Mouse (Mus musculus): ENCODE results near the gene Usp47. TPM values are rescaled to one million over a fixed set of nuclear protein-coding genes. Genes with fewer than 3 reads are reported as not detected.

Gene Usp47
- polyA plus RNA-seq, 1 experiment = 14.7 TPM

DNA sequence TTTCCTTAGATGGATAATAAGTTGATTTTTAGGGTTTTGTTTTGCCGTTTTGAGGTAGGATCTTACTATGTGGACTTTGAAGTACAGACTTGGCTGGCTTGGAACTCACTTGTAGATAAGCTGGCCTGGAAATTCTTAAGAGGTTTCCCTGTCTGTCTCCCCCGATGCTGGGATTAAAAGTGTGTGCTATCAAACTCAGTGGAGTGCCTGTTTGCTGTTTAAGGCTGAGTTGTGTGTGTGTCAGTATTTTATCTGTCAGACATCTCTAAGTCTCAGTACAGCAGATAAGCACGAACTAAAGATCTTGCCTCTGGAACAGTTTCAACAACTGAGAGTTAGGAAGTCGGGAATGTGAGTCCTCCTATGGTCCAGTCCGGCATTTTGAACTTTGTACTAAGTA, 1.6 kb downstream of the Usp47 start:
- Histone ChIP-seq H3K4me1 (ENCODE audit: control insufficient read depth, insufficient read depth, low read length) (peaks cover 17% of the 10 kb centered on the region), H3K4me3 (replicated peaks; ENCODE audit: extremely low read depth, low read depth, low read length) (peak overlapping the region; percentile 48)
- TF ChIP-seq POLR2A (IDR thresholded peaks at IDR 0.05; ENCODE audit: borderline replicate concordance, extremely low read depth, low read depth, low read length) = no peak
- TF ChIP-seq CTCF (IDR thresholded peaks at IDR 0.05; ENCODE audit: insufficient read depth, low read length) = no peak
- 3% methylated on average over 5 of the region's 5 CpGs for WGBS
- no peak for DNase-seq

DNA sequence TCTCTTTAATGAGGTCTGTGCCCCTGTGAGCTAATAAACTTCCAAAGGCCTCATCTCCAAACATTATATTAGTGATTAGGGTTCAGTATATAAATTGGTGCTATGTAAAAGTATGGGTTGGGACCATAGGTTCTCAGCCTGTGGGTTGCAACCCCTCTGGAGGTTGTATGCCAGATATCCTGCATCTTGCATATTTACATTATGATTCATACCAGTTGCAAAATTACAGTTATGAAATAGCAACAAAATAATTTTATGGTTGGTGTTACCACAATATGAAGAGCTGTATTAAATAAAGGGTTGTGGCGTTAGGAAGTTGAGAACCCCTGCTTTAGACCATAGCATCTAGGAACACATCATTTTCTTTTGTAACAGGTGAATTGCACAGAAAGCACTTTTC, 7.3 kb downstream of the Usp47 start:
- Histone ChIP-seq H3K4me3 (replicated peaks; ENCODE audit: extremely low read depth, low read depth, low read length) (no peak overlapping the region), H3K4me1 (ENCODE audit: control insufficient read depth, insufficient read depth, low read length) (peaks cover 15% of the 10 kb centered on the region)
- DNase-seq = no peak
- no peak for TF ChIP-seq CTCF (IDR thresholded peaks at IDR 0.05; ENCODE audit: insufficient read depth, low read length)
- no peak for TF ChIP-seq POLR2A (IDR thresholded peaks at IDR 0.05; ENCODE audit: borderline replicate concordance, extremely low read depth, low read depth, low read length)
- 63% methylated on average over 1 of the region's 1 CpGs for WGBS

DNA sequence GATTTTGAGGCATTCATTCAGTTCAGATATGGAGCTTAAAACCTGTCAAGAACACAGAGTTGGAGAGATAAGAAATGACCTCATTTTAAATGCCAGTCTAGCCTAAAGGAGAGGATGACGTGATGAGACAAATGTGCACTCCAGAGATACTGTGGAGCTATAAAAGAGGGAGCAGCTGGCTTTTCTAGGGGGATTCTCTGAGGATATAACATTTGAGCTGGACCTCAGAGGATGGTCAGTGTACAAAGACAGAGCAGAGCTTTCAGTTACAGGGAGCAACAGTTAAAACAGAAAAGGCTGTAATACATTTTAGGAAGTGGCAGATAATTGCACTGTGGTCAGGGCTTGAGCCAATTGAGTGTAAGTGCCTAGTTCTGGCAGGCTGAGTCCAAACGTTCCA, 12.5 kb downstream of the Usp47 start:
- no peak overlapping the region for H3K4me3 ChIP-seq (replicated peaks; ENCODE audit: extremely low read depth, low read depth, low read length)
- no peak for DNase-seq
- 13% methylated on average over 2 of the region's 2 CpGs for WGBS
- peaks cover 20% of the 10 kb centered on the region for H3K4me1 ChIP-seq (ENCODE audit: control insufficient read depth, insufficient read depth, low read length)
- TF ChIP-seq CTCF (IDR thresholded peaks at IDR 0.05; ENCODE audit: insufficient read depth, low read length) = no peak
- TF ChIP-seq POLR2A (IDR thresholded peaks at IDR 0.05; ENCODE audit: borderline replicate concordance, extremely low read depth, low read depth, low read length) = no peak

DNA sequence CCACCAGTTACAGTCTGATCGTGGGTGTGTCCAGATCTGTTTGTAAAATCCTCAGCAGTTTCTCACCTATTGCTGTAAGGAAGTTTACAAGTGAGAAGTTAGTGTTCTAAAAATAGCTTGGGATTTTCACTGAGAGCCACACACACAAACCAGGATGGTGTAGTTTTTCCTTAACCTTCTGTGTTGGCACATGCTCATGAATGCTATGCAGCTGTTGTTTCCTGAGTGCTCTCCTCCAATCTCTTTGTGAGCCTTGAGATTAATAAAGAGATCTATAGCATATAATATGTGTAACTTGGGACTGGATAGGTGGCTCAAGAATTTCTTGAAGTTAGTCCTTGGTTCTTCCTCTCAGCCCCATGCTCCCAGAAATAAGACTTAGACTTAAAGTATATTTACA, 13.3 kb downstream of the Usp47 start:
- 30% methylated on average over 1 of the region's 1 CpGs for WGBS
- no peak for DNase-seq
- TF ChIP-seq POLR2A (IDR thresholded peaks at IDR 0.05; ENCODE audit: borderline replicate concordance, extremely low read depth, low read depth, low read length) (no peak), CTCF (IDR thresholded peaks at IDR 0.05; ENCODE audit: insufficient read depth, low read length) (no peak)
- Histone ChIP-seq H3K4me1 (ENCODE audit: control insufficient read depth, insufficient read depth, low read length) (peaks cover 18% of the 10 kb centered on the region), H3K4me3 (replicated peaks; ENCODE audit: extremely low read depth, low read depth, low read length) (no peak overlapping the region)

DNA sequence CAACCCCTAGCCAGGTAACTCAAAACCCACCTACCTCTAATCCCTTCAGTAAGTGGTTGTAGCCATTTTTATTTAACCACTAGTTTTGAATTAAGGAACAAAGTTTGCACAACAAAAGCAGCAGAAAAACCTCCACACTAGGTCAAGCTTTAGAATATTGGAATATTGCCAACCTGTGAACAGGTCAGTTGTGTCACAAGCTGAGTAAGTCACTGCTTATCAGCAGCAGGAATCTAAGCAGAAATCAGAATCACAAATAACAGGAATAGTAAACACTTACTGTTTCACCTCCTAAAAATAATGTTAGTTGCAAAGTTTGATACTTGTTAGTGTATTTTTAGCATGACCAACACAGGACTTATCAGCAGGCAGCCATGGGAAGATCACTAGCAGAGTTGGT, 17.0 kb downstream of the Usp47 start:
- no peak for DNase-seq
- H3K4me3 ChIP-seq (replicated peaks; ENCODE audit: extremely low read depth, low read depth, low read length) = no peak overlapping the region
- H3K4me1 ChIP-seq (ENCODE audit: control insufficient read depth, insufficient read depth, low read length) = peaks cover 19% of the 10 kb centered on the region
- no peak for TF ChIP-seq CTCF (IDR thresholded peaks at IDR 0.05; ENCODE audit: insufficient read depth, low read length)
- TF ChIP-seq POLR2A (IDR thresholded peaks at IDR 0.05; ENCODE audit: borderline replicate concordance, extremely low read depth, low read depth, low read length) = no peak

DNA sequence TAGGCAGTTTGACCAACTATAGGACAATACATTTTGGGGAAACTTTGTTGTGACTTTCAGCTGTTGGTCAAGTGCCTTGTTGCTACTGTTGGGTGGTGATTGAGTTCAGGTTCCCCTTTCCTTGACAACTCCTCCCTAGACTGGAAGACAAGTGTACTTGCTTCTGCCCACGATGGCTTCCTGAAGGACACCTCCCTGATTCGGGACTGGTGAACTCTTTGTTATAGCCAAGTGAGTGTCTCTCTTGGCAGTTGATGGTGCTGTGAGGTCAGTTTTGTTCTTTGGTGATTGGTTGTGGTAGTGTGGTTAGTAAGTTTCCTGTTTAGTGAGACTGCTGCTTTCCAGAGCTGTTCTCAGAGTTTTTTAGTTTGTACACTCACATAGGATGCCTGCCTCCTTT, 19.5 kb downstream of the Usp47 start:
- no peak for DNase-seq
- WGBS = 12% methylated on average over 2 of the region's 2 CpGs
- Histone ChIP-seq H3K4me1 (ENCODE audit: control insufficient read depth, insufficient read depth, low read length) (peaks cover 9% of the 10 kb centered on the region), H3K4me3 (replicated peaks; ENCODE audit: extremely low read depth, low read depth, low read length) (no peak overlapping the region)
- TF ChIP-seq CTCF (IDR thresholded peaks at IDR 0.05; ENCODE audit: insufficient read depth, low read length) (no peak), POLR2A (IDR thresholded peaks at IDR 0.05; ENCODE audit: borderline replicate concordance, extremely low read depth, low read depth, low read length) (no peak)

DNA sequence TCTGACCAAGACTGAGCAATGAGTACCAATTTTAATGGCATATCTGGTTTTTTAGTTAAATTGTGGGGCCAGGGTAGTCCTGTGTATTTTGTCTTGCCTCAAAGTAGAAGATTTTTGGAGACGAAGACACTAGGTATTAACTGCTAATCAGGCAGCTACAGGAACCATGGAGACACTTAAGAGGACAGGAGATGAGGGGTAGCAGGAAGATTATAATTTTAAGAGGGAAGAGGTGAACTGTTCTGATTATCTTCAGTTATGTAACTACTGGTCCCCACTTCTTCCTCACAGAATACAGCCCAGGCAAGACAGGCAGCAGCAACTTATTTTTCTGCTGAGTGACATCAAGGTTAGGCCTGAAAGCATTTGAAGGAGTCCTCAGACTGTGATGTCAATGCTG, 21.9 kb downstream of the Usp47 start:
- Histone ChIP-seq H3K4me3 (replicated peaks; ENCODE audit: extremely low read depth, low read depth, low read length) (no peak overlapping the region), H3K4me1 (ENCODE audit: control insufficient read depth, insufficient read depth, low read length) (peaks cover 7% of the 10 kb centered on the region)
- TF ChIP-seq POLR2A (IDR thresholded peaks at IDR 0.05; ENCODE audit: borderline replicate concordance, extremely low read depth, low read depth, low read length) = no peak
- TF ChIP-seq CTCF (IDR thresholded peaks at IDR 0.05; ENCODE audit: insufficient read depth, low read length) = no peak
- DNase-seq = no peak
- WGBS = 81% methylated on average over 1 of the region's 1 CpGs

DNA sequence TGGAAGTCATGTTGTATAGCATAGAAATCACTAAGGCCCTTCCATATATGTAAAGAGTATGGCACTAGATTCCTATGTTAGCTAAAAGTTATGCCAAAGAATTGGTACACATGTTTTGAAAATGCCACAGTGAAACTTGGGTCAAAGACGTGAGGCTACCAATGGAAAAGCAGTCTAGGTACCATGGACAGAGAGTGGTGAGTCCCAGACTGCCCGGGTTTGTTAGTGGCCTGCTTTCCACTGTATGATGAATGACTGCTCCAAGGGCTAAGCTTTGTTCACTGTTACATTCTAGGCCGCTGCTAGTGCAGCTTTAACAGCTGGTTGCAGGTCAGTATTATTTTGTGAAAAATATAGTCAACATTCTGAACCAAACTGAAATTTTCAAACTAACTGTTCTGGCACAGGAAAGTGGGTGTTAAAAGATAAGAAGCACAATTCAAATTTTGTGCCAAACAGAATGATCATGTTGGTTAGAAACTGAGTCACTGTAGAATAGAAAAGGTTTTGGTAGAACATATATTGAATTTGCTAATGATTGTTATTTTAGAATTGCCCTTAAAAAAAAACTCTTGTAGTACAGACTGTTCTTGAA, 22.6 kb downstream of the Usp47 start:
- TF ChIP-seq CTCF (IDR thresholded peaks at IDR 0.05; ENCODE audit: insufficient read depth, low read length) = no peak
- no peak for TF ChIP-seq POLR2A (IDR thresholded peaks at IDR 0.05; ENCODE audit: borderline replicate concordance, extremely low read depth, low read depth, low read length)
- Histone ChIP-seq H3K4me1 (ENCODE audit: control insufficient read depth, insufficient read depth, low read length) (peaks cover 7% of the 10 kb centered on the region), H3K4me3 (replicated peaks; ENCODE audit: extremely low read depth, low read depth, low read length) (no peak overlapping the region)
- no peak for DNase-seq
- 45% methylated on average over 3 of the region's 3 CpGs for WGBS

DNA sequence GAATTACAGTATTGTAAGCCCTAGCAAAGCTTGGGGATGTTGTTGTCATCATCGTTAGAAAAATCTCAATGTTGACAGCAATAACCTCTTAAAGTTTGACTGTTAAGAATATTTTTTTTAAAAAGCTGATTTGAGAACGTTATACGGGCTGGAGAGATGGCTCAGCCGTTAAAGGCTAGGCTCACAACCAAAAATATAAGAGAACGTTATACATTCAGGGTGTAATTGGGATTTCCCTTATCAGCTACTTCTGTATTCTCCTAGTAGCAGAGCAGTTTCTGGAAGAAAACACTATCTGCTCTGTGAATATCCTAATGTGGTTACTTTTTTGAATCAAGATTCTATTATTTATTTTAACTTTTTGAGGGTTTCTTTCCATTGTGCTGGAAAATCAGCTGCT, 25.3 kb downstream of the Usp47 start:
- WGBS = 87% methylated on average over 5 of the region's 5 CpGs
- Histone ChIP-seq H3K4me1 (ENCODE audit: control insufficient read depth, insufficient read depth, low read length) (peaks cover 6% of the 10 kb centered on the region), H3K4me3 (replicated peaks; ENCODE audit: extremely low read depth, low read depth, low read length) (no peak overlapping the region)
- TF ChIP-seq POLR2A (IDR thresholded peaks at IDR 0.05; ENCODE audit: borderline replicate concordance, extremely low read depth, low read depth, low read length) = no peak
- TF ChIP-seq CTCF (IDR thresholded peaks at IDR 0.05; ENCODE audit: insufficient read depth, low read length) = no peak
- DNase-seq = no peak

DNA sequence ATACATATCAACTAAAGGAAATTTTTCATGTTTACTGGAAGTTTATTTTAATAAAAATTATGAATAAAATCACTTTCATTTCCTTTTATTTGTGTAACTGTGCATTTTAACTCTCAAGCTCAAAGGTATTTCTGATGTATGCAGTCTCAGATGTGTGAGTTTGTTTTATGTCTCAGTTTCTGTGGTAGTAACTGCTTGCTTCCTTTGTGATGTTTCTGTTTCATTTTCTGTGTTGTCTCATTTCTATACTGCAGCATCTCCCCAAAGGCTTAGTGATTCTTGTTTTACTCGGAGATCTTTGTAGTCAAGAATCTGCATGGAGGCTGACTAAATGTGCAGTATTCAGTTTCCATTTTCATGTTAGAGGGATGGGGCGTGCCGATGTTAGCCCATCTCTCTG, 30.4 kb downstream of the Usp47 start:
- 91% methylated on average over 3 of the region's 3 CpGs for WGBS
- no peak for DNase-seq
- TF ChIP-seq CTCF (IDR thresholded peaks at IDR 0.05; ENCODE audit: insufficient read depth, low read length) (no peak), POLR2A (IDR thresholded peaks at IDR 0.05; ENCODE audit: borderline replicate concordance, extremely low read depth, low read depth, low read length) (no peak)
- H3K4me3 ChIP-seq (replicated peaks; ENCODE audit: extremely low read depth, low read depth, low read length) = no peak overlapping the region
- H3K4me1 ChIP-seq (ENCODE audit: control insufficient read depth, insufficient read depth, low read length) = peaks cover 3% of the 10 kb centered on the region; the same call in 1 of the 2 replicates
